ENCODE assay signal across 8 mouse cellular contexts in the genomic region with DNA sequence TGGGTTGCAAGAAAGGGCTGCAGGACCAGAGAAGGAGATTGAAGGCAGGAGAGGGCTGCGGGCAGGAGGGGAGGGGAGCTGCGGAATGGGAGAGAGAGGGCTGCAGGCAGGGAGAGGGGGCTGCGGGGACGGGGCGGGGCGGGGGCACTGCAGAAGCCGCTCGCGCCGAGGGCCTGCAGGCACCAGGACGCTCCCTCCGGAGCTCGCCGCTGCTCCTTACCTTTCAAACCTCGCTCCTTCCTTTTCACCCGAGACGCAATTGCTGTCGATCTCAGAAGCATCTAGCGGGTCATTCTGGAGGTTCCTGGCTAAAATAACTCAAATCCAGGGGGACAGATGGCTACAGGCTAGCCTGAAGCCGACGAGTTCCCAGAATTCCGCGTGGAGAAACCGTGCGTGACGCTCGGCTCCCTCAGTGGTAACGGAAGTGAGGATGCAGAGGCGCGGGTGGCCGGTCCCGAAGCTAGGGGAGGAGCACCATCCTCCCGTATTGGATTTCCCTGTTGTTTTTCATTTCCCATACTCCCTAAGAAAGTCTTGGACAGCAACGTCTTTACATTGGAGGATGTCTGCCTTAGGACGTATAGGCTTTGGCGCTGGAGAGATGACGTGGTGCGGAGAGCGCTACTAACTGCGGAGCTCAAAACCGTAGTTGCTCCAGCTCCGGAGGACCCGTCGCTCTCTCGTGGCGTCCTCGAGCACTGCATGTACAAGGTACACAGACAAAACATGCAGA. TPM values are rescaled to one million over a fixed set of nuclear protein-coding genes. Genes with fewer than 3 reads are reported as not detected.
DNase-seq lines count a peak whose midpoint lies in the region; ATAC-seq and TF ChIP-seq lines count a peak whose summit lies in the region.

No protein-coding gene starts in this region.

- H3K9ac ChIP-seq in heart, embryonic 14.5 days (ENCODE audit: low read length), result peak overlapping the region; percentile 84
- H3K9ac ChIP-seq in liver, embryonic 12.5 days, result peak overlapping the region; percentile 76

- peaks cover 8% of the 10 kb centered on the region for H3K9me3 ChIP-seq in E14TG2a.4 (ENCODE audit: low read length)
- no peaks in the 10 kb centered on the region for H3K9me3 ChIP-seq in heart, embryonic 14.5 days (ENCODE audit: control insufficient read depth, low read length)
- no peaks in the 10 kb centered on the region for H3K9me3 ChIP-seq in liver, embryonic 12.5 days (replicated peaks)

- H3K4me1 ChIP-seq in E14TG2a.4 (replicated peaks; ENCODE audit: low read depth, low read length), result peaks cover 18% of the 10 kb centered on the region
- H3K4me1 ChIP-seq in heart, embryonic 14.5 days (ENCODE audit: control insufficient read depth in 2 of 2, insufficient read depth in 2 of 2, low read length in 2 of 2), result peaks cover 5 to 16% of the 10 kb centered on the region in 2 experiments; a peak in 3 of 4 replicates
- peaks cover 25% of the 10 kb centered on the region for H3K4me1 ChIP-seq in liver, embryonic 12.5 days

- no peak for TF ChIP-seq CTCF in E14TG2a.4 (conservative IDR thresholded peaks at IDR 0.05; ENCODE audit: low read length)

- peak overlapping the region; percentile 53 to 79 for H3K27ac ChIP-seq in heart, embryonic 14.5 days (replicated peaks in 1 of 2; ENCODE audit: control insufficient read depth in 1 of 2, insufficient read depth in 1 of 2, low read depth in 2 of 2, low read length in 2 of 2)
- peak overlapping the region; percentile 67 for H3K27ac ChIP-seq in liver, embryonic 12.5 days

- under 1% methylated on average over 47 of the region's 47 CpGs for WGBS in heart, embryonic 14.5 days
- WGBS in liver, embryonic 12.5 days (ENCODE audit: insufficient replicate concordance), result under 1% methylated on average over 38 of the region's 47 CpGs

- H3K27me3 ChIP-seq in E14TG2a.4 (ENCODE audit: insufficient read depth, low read length), result peaks cover 8% of the 10 kb centered on the region; the same call in 1 of the 2 replicates
- no peaks in the 10 kb centered on the region for H3K27me3 ChIP-seq in heart, embryonic 14.5 days (ENCODE audit: control insufficient read depth, insufficient read depth, low read length)
- H3K27me3 ChIP-seq in liver, embryonic 12.5 days (replicated peaks), result no peaks in the 10 kb centered on the region
- no peaks in the 10 kb centered on the region for H3K27me3 ChIP-seq in splenic B cell, adult 2 months (ENCODE audit: control insufficient read depth, insufficient read depth, low read length, poor library complexity, severe bottlenecking)

- peak overlapping the region; percentile 92 for H3K4me2 ChIP-seq in heart, embryonic 14.5 days (ENCODE audit: low read length)
- H3K4me2 ChIP-seq in liver, embryonic 12.5 days, result peak overlapping the region; percentile 96

- peak; percentile 82 for ATAC-seq in heart, embryonic 14.5 days (ENCODE audit: insufficient number of reproducible peaks, insufficient read depth, low FRiP score, low read depth)
- peak; percentile 84 for ATAC-seq in liver, embryonic 12.5 days

- H3K36me3 ChIP-seq in E14TG2a.4 (ENCODE audit: insufficient read depth, low read length), result peaks cover 46% of the 10 kb centered on the region
- H3K36me3 ChIP-seq in heart, embryonic 14.5 days (ENCODE audit: control insufficient read depth, insufficient read depth, low read length), result peaks cover 47% of the 10 kb centered on the region
- H3K36me3 ChIP-seq in liver, embryonic 12.5 days, result peaks cover 48% of the 10 kb centered on the region
- H3K36me3 ChIP-seq in splenic B cell, adult 2 months (ENCODE audit: control insufficient read depth, insufficient read depth, low read length, poor library complexity, severe bottlenecking), result peaks cover 2% of the 10 kb centered on the region

- peak; percentile 82 for DNase-seq in c-Kit-positive CD71-negative TER-119-negative erythroid progenitor cells, embryonic 14.5 days (ENCODE audit: low read depth)
- DNase-seq in fibroblast of lung, adult 2 months (ENCODE audit: low read depth), result peak; percentile 57
- DNase-seq in kidney, postnatal 10 days, result peak; percentile 86
- DNase-seq in naive thymus-derived CD4-positive, alpha-beta T cell, adult 2 months (ENCODE audit: low read depth), result peak; percentile 80
- DNase-seq in splenic B cell, adult 2 months (ENCODE audit: low read depth, low spot score), result peak; percentile 76

- peak overlapping the region; percentile 97 for H3K4me3 ChIP-seq in E14TG2a.4 (replicated peaks; ENCODE audit: low read length)
- H3K4me3 ChIP-seq in heart, embryonic 14.5 days (ENCODE audit: control insufficient read depth in 1 of 2, insufficient read depth in 1 of 2, low read depth in 1 of 2, low read length in 2 of 2), result peak overlapping the region; percentile 58 to 77
- peak overlapping the region; percentile 74 for H3K4me3 ChIP-seq in liver, embryonic 12.5 days

RNA-seq across cellular contexts. Expression of a gene that starts 1.9 kb away (rescaled TPM):
- 12.9 and 15.9 TPM in 2 replicates for polyA plus RNA-seq in heart, embryonic 14.5 days (2014; fragmentation: Nextera tagmentation; extraction: Ambion mirVana)
- polyA plus RNA-seq in liver, embryonic 12.5 days (2016; fragmentation: Nextera tagmentation; extraction: Ambion mirVana), result 7.1 and 7.7 TPM in 2 replicates

RNA-seq across cellular contexts. Expression of a gene that starts 17.3 kb away (rescaled TPM):
- polyA plus RNA-seq in heart, embryonic 14.5 days (2014; fragmentation: Nextera tagmentation; extraction: Ambion mirVana), result 4.5 and 6.3 TPM in 2 replicates
- polyA plus RNA-seq in liver, embryonic 12.5 days (2016; fragmentation: Nextera tagmentation; extraction: Ambion mirVana), result 3.0 and 3.6 TPM in 2 replicates

RNA-seq across cellular contexts. Expression of a gene that starts 28.9 kb away (rescaled TPM):
- 5.0 and 6.5 TPM in 2 replicates for polyA plus RNA-seq in heart, embryonic 14.5 days (2014; fragmentation: Nextera tagmentation; extraction: Ambion mirVana)
- polyA plus RNA-seq in liver, embryonic 12.5 days (2016; fragmentation: Nextera tagmentation; extraction: Ambion mirVana), result 1.9 and 2.2 TPM in 2 replicates

RNA-seq across cellular contexts. Expression of a gene that starts 34.6 kb away (rescaled TPM):
- not detected in 2 replicates for polyA plus RNA-seq in heart, embryonic 14.5 days (2014; fragmentation: Nextera tagmentation; extraction: Ambion mirVana)
- polyA plus RNA-seq in liver, embryonic 12.5 days (2016; fragmentation: Nextera tagmentation; extraction: Ambion mirVana), result not detected in 2 replicates

RNA-seq across cellular contexts. Expression of a gene that starts 44.5 kb away (rescaled TPM):
- 2.2 and 2.5 TPM in 2 replicates for polyA plus RNA-seq in heart, embryonic 14.5 days (2014; fragmentation: Nextera tagmentation; extraction: Ambion mirVana)
- 0.48 and 0.56 TPM in 2 replicates for polyA plus RNA-seq in liver, embryonic 12.5 days (2016; fragmentation: Nextera tagmentation; extraction: Ambion mirVana)

Comparison
In these comparisons a context has a peak if more than half of its experiments do, and no peak if none do; other contexts are left out.
1. Peak in every context shown above with its lines: DNase-seq, ATAC-seq, H3K4me3 ChIP-seq and H3K27ac ChIP-seq.